Mouse (Mus musculus): ENCODE measurements around the gene Astl. TPM values are rescaled to one million over a fixed set of nuclear protein-coding genes. Genes with fewer than 3 reads are reported as not detected.

Gene Astl
- polyA plus RNA-seq, 1 experiment from 2014 or later: not detected

DNA sequence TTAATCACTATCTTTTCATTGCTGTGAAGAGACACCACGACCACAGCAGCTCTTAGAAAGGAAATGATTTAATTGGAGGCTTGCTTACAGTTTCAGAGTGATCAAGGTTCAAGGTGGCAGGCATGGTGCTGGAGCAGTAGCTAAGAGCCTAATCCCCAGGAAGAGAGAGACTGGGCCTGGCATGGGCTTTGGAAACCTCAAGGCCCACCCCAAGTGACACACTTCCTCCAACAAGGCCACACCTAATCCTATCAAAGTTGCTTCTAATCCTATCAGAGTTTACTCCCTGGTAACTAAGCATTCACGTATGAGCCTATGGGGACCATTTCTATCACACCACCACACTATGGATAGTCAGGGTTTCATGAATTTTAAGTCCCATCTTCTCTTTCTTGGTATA is 28.2 kb upstream of the Astl start:
- Histone ChIP-seq H3K4me2 (no peak overlapping the region), H3K4me3 (replicated peaks) (no peak overlapping the region), H3K4me1 (replicated peaks) (no peaks in the 10 kb centered on the region), H3K9ac (replicated peaks) (no peak overlapping the region), H3K27ac (no peak overlapping the region), H3K36me3 (no peaks in the 10 kb centered on the region), H3K9me3 (no peaks in the 10 kb centered on the region), H3K27me3 (no peaks in the 10 kb centered on the region)
- WGBS: 55% methylated on average over 2 of the region's 2 CpGs
- ATAC-seq (ENCODE audit: insufficient number of reproducible peaks, insufficient read depth, low FRiP score, low TSS enrichment, low read depth): no peak

DNA sequence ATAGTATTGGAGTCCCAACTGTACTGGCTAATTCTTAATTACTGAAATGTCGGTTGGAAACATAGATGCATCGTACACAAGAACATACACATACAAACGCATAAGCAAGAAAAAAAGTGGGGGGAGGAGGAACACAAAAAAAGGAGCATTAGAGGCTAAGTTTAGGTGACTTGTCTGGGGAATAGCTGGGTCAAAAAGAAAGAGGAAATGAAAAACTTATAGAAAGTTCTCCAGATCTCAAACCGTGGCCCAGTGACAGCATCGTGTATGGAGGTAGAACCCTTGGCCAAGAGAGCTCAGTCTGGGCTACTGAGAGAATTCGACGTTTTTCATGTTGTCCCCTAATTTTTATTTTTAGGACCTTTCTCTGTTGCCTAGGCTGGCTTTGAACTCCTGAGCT is 27.8 kb upstream of the Astl start:
- no peak for ATAC-seq (ENCODE audit: insufficient number of reproducible peaks, insufficient read depth, low FRiP score, low TSS enrichment, low read depth)
- no peak overlapping the region for H3K27ac ChIP-seq
- H3K36me3 ChIP-seq: no peaks in the 10 kb centered on the region
- H3K4me2 ChIP-seq: no peak overlapping the region
- no peaks in the 10 kb centered on the region for H3K4me1 ChIP-seq (replicated peaks)
- H3K27me3 ChIP-seq: no peaks in the 10 kb centered on the region
- H3K4me3 ChIP-seq (replicated peaks): no peak overlapping the region
- H3K9me3 ChIP-seq: no peaks in the 10 kb centered on the region
- 89% methylated on average over 7 of the region's 7 CpGs for WGBS
- no peak overlapping the region for H3K9ac ChIP-seq (replicated peaks)

GRCm38 (mm10) chr2:127311193-127311592 is 27.2 kb upstream of the Astl start:
- no peak for ATAC-seq (ENCODE audit: insufficient number of reproducible peaks, insufficient read depth, low FRiP score, low TSS enrichment, low read depth)
- H3K27ac ChIP-seq: no peak overlapping the region
- no peaks in the 10 kb centered on the region for H3K36me3 ChIP-seq
- no peak overlapping the region for H3K4me2 ChIP-seq
- no peaks in the 10 kb centered on the region for H3K4me1 ChIP-seq (replicated peaks)
- H3K9ac ChIP-seq (replicated peaks): no peak overlapping the region
- H3K27me3 ChIP-seq: no peaks in the 10 kb centered on the region
- 87% methylated on average over 1 of the region's 1 CpGs for WGBS
- H3K9me3 ChIP-seq: no peaks in the 10 kb centered on the region
- H3K4me3 ChIP-seq (replicated peaks): no peak overlapping the region

DNA sequence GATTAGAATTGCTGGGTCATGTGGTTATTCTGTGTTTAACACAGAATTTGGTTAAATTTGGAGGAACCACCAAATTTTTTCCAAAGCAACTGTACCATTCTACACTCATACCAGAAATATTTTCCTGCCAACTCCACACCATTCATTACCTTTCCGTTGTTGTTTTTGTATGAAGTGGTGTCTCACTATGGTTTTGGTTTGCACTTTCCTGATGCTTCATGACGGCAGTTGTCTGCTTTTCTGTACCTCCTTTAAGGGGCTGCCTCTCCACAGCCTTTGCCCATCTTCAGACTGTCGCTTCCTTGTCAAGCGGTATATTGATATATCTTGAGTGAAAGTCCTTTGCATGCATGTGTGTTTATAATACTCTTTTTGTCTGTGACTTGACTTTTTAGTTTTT is 25.6 kb upstream of the Astl start:
- Histone ChIP-seq H3K9ac (replicated peaks) (no peak overlapping the region), H3K4me3 (replicated peaks) (no peak overlapping the region), H3K9me3 (no peaks in the 10 kb centered on the region), H3K36me3 (no peaks in the 10 kb centered on the region), H3K27me3 (no peaks in the 10 kb centered on the region), H3K4me1 (replicated peaks) (no peaks in the 10 kb centered on the region), H3K4me2 (no peak overlapping the region), H3K27ac (no peak overlapping the region)
- WGBS: 96% methylated on average over 4 of the region's 4 CpGs
- no peak for ATAC-seq (ENCODE audit: insufficient number of reproducible peaks, insufficient read depth, low FRiP score, low TSS enrichment, low read depth)

DNA sequence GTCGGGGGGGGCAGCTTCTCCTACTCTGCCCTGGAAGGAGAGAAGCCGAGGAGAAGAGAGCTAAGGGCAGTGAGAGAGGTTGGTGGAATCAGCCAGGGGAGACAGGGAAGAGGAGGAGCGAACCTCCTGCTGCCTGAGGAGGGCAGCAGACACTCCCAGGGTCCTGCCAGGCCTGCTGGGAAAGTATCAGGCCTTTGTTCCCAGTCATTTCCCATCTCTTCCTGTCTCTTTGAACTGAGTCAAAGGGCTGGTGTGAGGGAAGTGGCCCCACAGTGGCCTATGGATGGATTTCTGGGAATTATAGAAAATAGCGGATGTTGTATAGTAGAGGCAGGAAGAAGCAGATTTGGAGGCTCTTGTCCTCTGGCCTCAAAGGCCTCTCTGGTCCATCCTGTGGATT is 24.6 kb upstream of the Astl start:
- WGBS: 69% methylated on average over 4 of the region's 4 CpGs
- no peak overlapping the region for H3K4me3 ChIP-seq (replicated peaks)
- no peak overlapping the region for H3K27ac ChIP-seq

GRCm38 (mm10) chr2:127314467-127315154 is 23.8 kb upstream of the Astl start:
- Histone ChIP-seq H3K4me3 (replicated peaks) (no peak overlapping the region), H3K27me3 (no peaks in the 10 kb centered on the region; the same call in 1 of the 2 replicates), H3K9me3 (no peaks in the 10 kb centered on the region), H3K36me3 (no peaks in the 10 kb centered on the region), H3K4me2 (no peak overlapping the region), H3K27ac (no peak overlapping the region), H3K9ac (replicated peaks) (no peak overlapping the region), H3K4me1 (replicated peaks) (no peaks in the 10 kb centered on the region)
- 81% methylated on average over 6 of the region's 6 CpGs for WGBS
- ATAC-seq (ENCODE audit: insufficient number of reproducible peaks, insufficient read depth, low FRiP score, low TSS enrichment, low read depth): no peak

More for the DNA sequence above, 24.6 kb upstream of the Astl start:
- ATAC-seq (ENCODE audit: insufficient number of reproducible peaks, insufficient read depth, low FRiP score, low TSS enrichment, low read depth): no peak
- no peaks in the 10 kb centered on the region; the same call in 1 of the 2 replicates for H3K27me3 ChIP-seq
- H3K9ac ChIP-seq (replicated peaks): no peak overlapping the region
- H3K4me1 ChIP-seq (replicated peaks): no peaks in the 10 kb centered on the region
- no peak overlapping the region for H3K4me2 ChIP-seq
- H3K36me3 ChIP-seq: no peaks in the 10 kb centered on the region
- no peaks in the 10 kb centered on the region for H3K9me3 ChIP-seq

DNA sequence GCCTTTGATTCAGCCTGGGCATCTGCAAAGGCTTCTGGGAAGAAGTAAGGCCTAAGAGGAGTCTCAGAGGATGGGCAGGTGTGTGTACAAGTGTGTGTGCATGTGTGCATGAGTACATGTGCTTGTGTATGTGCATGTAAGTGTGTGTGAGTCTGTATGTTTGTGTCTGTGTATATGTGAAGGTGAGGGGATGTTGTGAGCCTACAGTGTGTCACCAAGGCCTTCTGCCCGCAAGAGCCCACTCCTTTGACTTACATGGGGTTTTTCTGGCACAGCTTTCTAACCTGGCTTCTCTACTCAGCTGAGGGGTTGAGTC is 23.3 kb upstream of the Astl start:
- Histone ChIP-seq H3K27ac (no peak overlapping the region), H3K27me3 (no peaks in the 10 kb centered on the region; the same call in 1 of the 2 replicates), H3K4me2 (no peak overlapping the region), H3K4me3 (replicated peaks) (no peak overlapping the region), H3K36me3 (no peaks in the 10 kb centered on the region), H3K9me3 (no peaks in the 10 kb centered on the region), H3K9ac (replicated peaks) (no peak overlapping the region), H3K4me1 (replicated peaks) (no peaks in the 10 kb centered on the region)
- 78% methylated on average over 1 of the region's 1 CpGs for WGBS
- ATAC-seq (ENCODE audit: insufficient number of reproducible peaks, insufficient read depth, low FRiP score, low TSS enrichment, low read depth): no peak

DNA sequence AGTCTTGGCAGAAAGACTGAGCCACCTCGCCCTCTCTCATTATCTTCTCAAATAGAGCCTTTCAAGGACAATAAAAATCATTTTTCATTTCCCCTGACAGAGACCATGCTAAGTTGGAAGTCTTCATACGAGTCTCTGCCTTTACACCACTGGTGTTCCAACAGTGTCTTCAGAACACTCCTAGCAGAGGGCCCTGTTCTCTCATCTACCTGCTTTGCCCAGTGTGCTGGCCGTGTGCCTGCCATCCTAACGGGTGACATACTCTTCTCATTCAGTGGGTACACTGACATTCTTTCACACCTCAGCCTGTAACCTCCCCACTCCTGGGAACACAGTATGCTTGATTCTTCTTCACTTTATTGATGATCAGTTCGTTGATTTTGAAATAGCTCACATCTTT is 22.0 kb upstream of the Astl start:
- H3K27me3 ChIP-seq: no peaks in the 10 kb centered on the region; the same call in 1 of the 2 replicates
- no peak overlapping the region for H3K9ac ChIP-seq (replicated peaks)
- no peaks in the 10 kb centered on the region for H3K4me1 ChIP-seq (replicated peaks)
- no peak overlapping the region for H3K4me2 ChIP-seq
- ATAC-seq (ENCODE audit: insufficient number of reproducible peaks, insufficient read depth, low FRiP score, low TSS enrichment, low read depth): no peak
- H3K27ac ChIP-seq: no peak overlapping the region
- H3K36me3 ChIP-seq: no peaks in the 10 kb centered on the region
- H3K4me3 ChIP-seq (replicated peaks): no peak overlapping the region
- H3K9me3 ChIP-seq: no peaks in the 10 kb centered on the region
- 82% methylated on average over 5 of the region's 5 CpGs for WGBS

DNA sequence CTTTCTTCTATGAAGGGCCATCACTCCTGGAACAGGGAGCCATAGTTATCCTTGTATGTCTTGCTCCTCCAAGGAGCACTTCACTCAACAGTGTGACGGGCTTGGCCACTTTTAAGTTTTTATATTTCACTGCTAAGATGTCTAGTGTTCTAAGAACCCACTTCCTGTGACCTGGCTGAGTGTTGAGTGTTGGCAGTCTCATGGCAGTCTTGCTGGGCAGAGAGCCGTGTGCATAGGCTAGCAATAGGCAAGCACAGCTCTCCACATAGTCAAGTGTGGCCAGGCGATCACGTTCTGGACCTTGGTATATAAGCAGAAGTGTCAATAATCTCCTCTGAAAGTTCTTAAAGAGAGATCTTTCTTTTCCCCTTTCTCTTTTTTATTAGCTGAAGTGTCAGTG is 20.3 kb upstream of the Astl start:
- no peaks in the 10 kb centered on the region for H3K9me3 ChIP-seq
- no peaks in the 10 kb centered on the region for H3K36me3 ChIP-seq
- H3K4me1 ChIP-seq (replicated peaks): no peaks in the 10 kb centered on the region
- H3K9ac ChIP-seq (replicated peaks): no peak overlapping the region
- ATAC-seq (ENCODE audit: insufficient number of reproducible peaks, insufficient read depth, low FRiP score, low TSS enrichment, low read depth): no peak
- H3K4me3 ChIP-seq (replicated peaks): no peak overlapping the region
- no peak overlapping the region for H3K4me2 ChIP-seq
- 91% methylated on average over 4 of the region's 4 CpGs for WGBS
- H3K27me3 ChIP-seq: no peaks in the 10 kb centered on the region; the same call in 1 of the 2 replicates
- H3K27ac ChIP-seq: no peak overlapping the region

GRCm38 (mm10) chr2:127319071-127319470 is 19.4 kb upstream of the Astl start:
- whole genome bisulfite sequencing: 77% methylated on average over 4 of the region's 4 CpGs
- no peaks in the 10 kb centered on the region for H3K4me1 ChIP-seq (replicated peaks)
- no peak overlapping the region for H3K27ac ChIP-seq
- H3K36me3 ChIP-seq: no peaks in the 10 kb centered on the region
- no peaks in the 10 kb centered on the region; the same call in 1 of the 2 replicates for H3K27me3 ChIP-seq
- no peaks in the 10 kb centered on the region for H3K9me3 ChIP-seq
- ATAC-seq (ENCODE audit: insufficient number of reproducible peaks, insufficient read depth, low FRiP score, low TSS enrichment, low read depth): no peak
- H3K4me3 ChIP-seq (replicated peaks): no peak overlapping the region
- H3K4me2 ChIP-seq: no peak overlapping the region
- H3K9ac ChIP-seq (replicated peaks): no peak overlapping the region

DNA sequence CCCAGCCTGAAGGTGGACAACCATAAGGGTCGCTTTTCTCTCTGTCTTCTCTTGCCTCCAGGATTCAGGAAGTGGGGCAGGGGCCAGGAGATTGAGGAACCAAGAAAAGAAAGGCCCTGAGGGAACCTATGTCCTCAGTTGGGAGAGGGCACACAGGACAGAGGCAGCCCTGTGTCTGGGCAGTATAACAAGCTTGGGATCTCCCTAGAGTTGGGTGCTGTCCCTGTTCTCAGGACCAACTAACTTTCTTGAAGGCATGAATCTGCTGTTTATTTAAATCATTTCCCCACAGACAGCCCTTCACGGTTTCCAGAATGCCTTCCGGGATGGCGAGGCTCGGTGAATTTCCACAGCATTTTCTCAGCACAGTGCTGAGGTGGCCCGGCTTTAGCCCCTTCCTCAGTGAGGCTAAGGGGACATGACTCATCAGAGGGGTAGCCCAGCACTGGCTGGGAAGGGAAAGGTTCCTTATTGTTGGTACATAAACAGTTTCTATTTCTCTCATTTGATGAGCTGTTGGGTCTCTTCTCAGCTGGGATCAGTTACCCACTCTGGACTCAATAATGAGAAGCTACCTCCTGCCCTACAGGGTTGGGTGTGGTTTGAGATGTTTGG is 15.7 kb upstream of the Astl start:
- H3K27me3 ChIP-seq: no peaks in the 10 kb centered on the region; the same call in 1 of the 2 replicates
- no peaks in the 10 kb centered on the region for H3K36me3 ChIP-seq
- no peak overlapping the region for H3K9ac ChIP-seq (replicated peaks)
- no peak overlapping the region for H3K4me3 ChIP-seq (replicated peaks)
- no peaks in the 10 kb centered on the region for H3K9me3 ChIP-seq
- WGBS: 81% methylated on average over 6 of the region's 6 CpGs
- H3K4me2 ChIP-seq: no peak overlapping the region
- H3K4me1 ChIP-seq (replicated peaks): no peaks in the 10 kb centered on the region
- ATAC-seq (ENCODE audit: insufficient number of reproducible peaks, insufficient read depth, low FRiP score, low TSS enrichment, low read depth): no peak
- no peak overlapping the region for H3K27ac ChIP-seq

DNA sequence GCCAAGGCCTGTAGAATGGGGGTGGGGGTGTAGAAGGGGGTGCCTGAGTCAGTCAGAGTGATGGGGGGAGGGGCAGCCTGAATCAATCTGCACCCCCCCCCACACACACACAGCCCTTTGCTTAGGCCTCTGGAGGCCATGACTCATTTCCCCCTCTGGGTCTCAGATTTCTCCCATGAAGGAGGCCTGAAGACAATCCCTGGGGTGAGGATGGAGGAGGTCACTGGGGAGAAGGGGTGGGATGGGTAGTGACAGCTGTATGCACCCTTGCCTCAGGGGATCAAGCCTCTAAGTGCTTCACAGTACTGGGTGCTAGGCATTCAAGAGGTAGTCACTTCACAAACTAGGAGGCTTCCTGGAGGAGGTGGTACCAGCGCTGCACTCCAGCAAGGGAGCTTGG is 14.8 kb upstream of the Astl start:
- Histone ChIP-seq H3K4me1 (replicated peaks) (no peaks in the 10 kb centered on the region; the same call in 1 of the 2 replicates), H3K4me3 (replicated peaks) (no peak overlapping the region), H3K36me3 (no peaks in the 10 kb centered on the region), H3K9ac (replicated peaks) (no peak overlapping the region), H3K9me3 (no peaks in the 10 kb centered on the region), H3K4me2 (no peak overlapping the region), H3K27me3 (no peaks in the 10 kb centered on the region), H3K27ac (no peak overlapping the region)
- no peak for ATAC-seq (ENCODE audit: insufficient number of reproducible peaks, insufficient read depth, low FRiP score, low TSS enrichment, low read depth)
- WGBS: 64% methylated on average over 1 of the region's 1 CpGs
